ENCODE assay signal across 10 mouse cellular contexts in the genomic region with DNA sequence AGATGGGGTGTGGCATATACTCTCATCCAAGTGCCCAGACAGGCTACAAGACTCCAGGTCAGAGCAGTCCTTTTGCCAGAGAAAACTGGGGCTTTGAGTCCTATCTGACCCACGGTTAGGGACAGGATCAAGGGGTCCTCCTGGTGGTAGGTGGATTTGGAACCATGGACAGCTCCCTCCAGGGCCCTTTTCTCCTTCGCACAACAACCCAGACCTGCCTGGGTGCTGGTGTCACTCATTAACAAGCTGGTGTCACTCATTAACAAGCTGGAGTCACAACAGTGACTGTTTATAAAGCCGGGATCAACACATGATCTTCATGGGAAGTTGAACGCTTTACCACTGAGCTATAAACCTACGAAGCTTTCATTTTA.
A peak's percentile ranks its signal among the peaks of the same experiment; 100 is the strongest.
DNase-seq lines count a peak whose midpoint lies in the region; ATAC-seq and TF ChIP-seq lines count a peak whose summit lies in the region.
"Had no signal": no experiment of that assay in that cellular context is flagged by ENCODE, and none has a peak within 500 bp of the region (broad histone marks: within the 10 kb centered on the region; RNA-seq: fewer than 3 reads in every experiment).

No protein-coding gene starts in this region.

- H3K27ac ChIP-seq in midbrain, embryonic 12.5 days (replicated peaks), result peak overlapping the region; percentile 61
- no peak overlapping the region for H3K27ac ChIP-seq in midbrain, embryonic 11.5 days (ENCODE audit: low read depth, low read length)
- H3K27ac ChIP-seq in forebrain, embryonic 15.5 days (replicated peaks), result peak overlapping the region; percentile 74
- H3K27ac ChIP-seq in kidney, postnatal 0 days, result no peak overlapping the region
- peak overlapping the region; percentile 17; the same call in 1 of the 2 replicates for H3K27ac ChIP-seq in neural tube, embryonic 11.5 days (ENCODE audit: low read depth, low read length)
- H3K27ac ChIP-seq: heart, embryonic 10.5 days; limb, embryonic 13.5 days had no signal

- H3K4me1 ChIP-seq in midbrain, embryonic 12.5 days, result peaks cover 46% of the 10 kb centered on the region
- H3K4me1 ChIP-seq in midbrain, embryonic 11.5 days (ENCODE audit: control insufficient read depth, insufficient read depth, low read length), result peaks cover 10% of the 10 kb centered on the region
- peaks cover 56% of the 10 kb centered on the region for H3K4me1 ChIP-seq in forebrain, embryonic 15.5 days
- H3K4me1 ChIP-seq in kidney, postnatal 0 days (replicated peaks; ENCODE audit: insufficient read depth, low read length), result peaks cover 11% of the 10 kb centered on the region; the same call in 1 of the 2 replicates
- H3K4me1 ChIP-seq in neural tube, embryonic 11.5 days (ENCODE audit: control insufficient read depth, insufficient read depth, low read length), result peaks cover 28% of the 10 kb centered on the region
- H3K4me1 ChIP-seq: heart, embryonic 10.5 days had no signal

- WGBS in midbrain, embryonic 12.5 days, result 26% methylated on average over 5 of the region's 5 CpGs
- 34% methylated on average over 5 of the region's 5 CpGs for WGBS in midbrain, embryonic 11.5 days
- WGBS in forebrain, embryonic 15.5 days, result 18% methylated on average over 5 of the region's 5 CpGs
- WGBS in kidney, postnatal 0 days, result 2% methylated on average over 5 of the region's 5 CpGs
- WGBS in neural tube, embryonic 11.5 days, result 8% methylated on average over 5 of the region's 5 CpGs

- H3K4me3 ChIP-seq in midbrain, embryonic 12.5 days, result no peak overlapping the region
- no peak overlapping the region for H3K4me3 ChIP-seq in midbrain, embryonic 11.5 days (ENCODE audit: low read depth, low read length)
- no peak overlapping the region for H3K4me3 ChIP-seq in forebrain, embryonic 15.5 days
- no peak overlapping the region for H3K4me3 ChIP-seq in kidney, postnatal 0 days (replicated peaks; ENCODE audit: low read depth, low read length)
- H3K4me3 ChIP-seq in neural tube, embryonic 11.5 days (ENCODE audit: low read depth, low read length), result no peak overlapping the region
- H3K4me3 ChIP-seq: heart, embryonic 10.5 days; limb, embryonic 13.5 days had no signal

- no peak for ATAC-seq in midbrain, embryonic 12.5 days (ENCODE audit: low FRiP score, low read depth)
- ATAC-seq in midbrain, embryonic 11.5 days (ENCODE audit: low FRiP score), result no peak
- ATAC-seq in forebrain, embryonic 15.5 days (replicated peaks), result no peak
- ATAC-seq in kidney, postnatal 0 days (replicated peaks; ENCODE audit: low FRiP score, low read depth), result peak; percentile 74; the same call in 1 of the 2 replicates
- no peak for ATAC-seq in neural tube, embryonic 11.5 days (ENCODE audit: insufficient read depth, low FRiP score, low TSS enrichment)

- no peak for DNase-seq in midbrain, embryonic 11.5 days (ENCODE audit: low spot score, missing footprints)
- DNase-seq in kidney, postnatal 0 days (ENCODE audit: low spot score), result peak; percentile 69
- DNase-seq in neural tube, embryonic 11.5 days (ENCODE audit: low spot score), result no peak
- no peak for DNase-seq in cerebellum, postnatal 25 days
- DNase-seq in cerebellum, adult 18-20 months, result no peak
- no peak for DNase-seq in spleen, postnatal 14 days (ENCODE audit: low spot score in 2 of 2)

- peak; percentile 50; the same call in 1 of the 2 replicates for TF ChIP-seq CTCF in kidney, postnatal 0 days (IDR thresholded peaks at IDR 0.05; ENCODE audit: low read depth)

- H3K9ac ChIP-seq in midbrain, embryonic 12.5 days (replicated peaks), result no peak overlapping the region
- H3K9ac ChIP-seq in midbrain, embryonic 11.5 days (ENCODE audit: low read length), result no peak overlapping the region
- H3K9ac ChIP-seq in forebrain, embryonic 15.5 days (replicated peaks), result no peak overlapping the region; the same call in 1 of the 2 replicates
- no peak overlapping the region for H3K9ac ChIP-seq in kidney, postnatal 0 days (ENCODE audit: low read depth, low read length)
- no peak overlapping the region for H3K9ac ChIP-seq in neural tube, embryonic 11.5 days (ENCODE audit: low read length)
- H3K9ac ChIP-seq: limb, embryonic 13.5 days had no signal

- peaks cover 61% of the 10 kb centered on the region for H3K27me3 ChIP-seq in midbrain, embryonic 12.5 days
- no peaks in the 10 kb centered on the region for H3K27me3 ChIP-seq in midbrain, embryonic 11.5 days (ENCODE audit: control insufficient read depth, insufficient read depth, low read length)
- no peaks in the 10 kb centered on the region for H3K27me3 ChIP-seq in forebrain, embryonic 15.5 days
- no peaks in the 10 kb centered on the region for H3K27me3 ChIP-seq in kidney, postnatal 0 days (ENCODE audit: insufficient read depth, low read length)
- H3K27me3 ChIP-seq in neural tube, embryonic 11.5 days (ENCODE audit: control insufficient read depth, insufficient read depth, low read length), result no peaks in the 10 kb centered on the region

- no peaks in the 10 kb centered on the region for H3K36me3 ChIP-seq in midbrain, embryonic 12.5 days
- H3K36me3 ChIP-seq in midbrain, embryonic 11.5 days (ENCODE audit: control insufficient read depth, insufficient read depth, low read length), result no peaks in the 10 kb centered on the region
- no peaks in the 10 kb centered on the region for H3K36me3 ChIP-seq in forebrain, embryonic 15.5 days
- no peaks in the 10 kb centered on the region for H3K36me3 ChIP-seq in kidney, postnatal 0 days (ENCODE audit: insufficient read depth, low read length)
- H3K36me3 ChIP-seq in neural tube, embryonic 11.5 days (ENCODE audit: control insufficient read depth, insufficient read depth, low read length), result no peaks in the 10 kb centered on the region
- H3K36me3 ChIP-seq: heart, embryonic 10.5 days; limb, embryonic 13.5 days had no signal

- no peaks in the 10 kb centered on the region for H3K9me3 ChIP-seq in midbrain, embryonic 12.5 days
- no peaks in the 10 kb centered on the region for H3K9me3 ChIP-seq in midbrain, embryonic 11.5 days (ENCODE audit: control insufficient read depth, low read length)
- no peaks in the 10 kb centered on the region for H3K9me3 ChIP-seq in forebrain, embryonic 15.5 days
- no peaks in the 10 kb centered on the region for H3K9me3 ChIP-seq in kidney, postnatal 0 days (replicated peaks; ENCODE audit: low read length)
- H3K9me3 ChIP-seq in neural tube, embryonic 11.5 days (ENCODE audit: control insufficient read depth, low read length), result no peaks in the 10 kb centered on the region
- H3K9me3 ChIP-seq: heart, embryonic 10.5 days; limb, embryonic 13.5 days had no signal

- no peak overlapping the region for H3K4me2 ChIP-seq in midbrain, embryonic 12.5 days (replicated peaks)
- H3K4me2 ChIP-seq in midbrain, embryonic 11.5 days, result no peak overlapping the region
- no peak overlapping the region; the same call in 1 of the 2 replicates for H3K4me2 ChIP-seq in forebrain, embryonic 15.5 days (replicated peaks)
- H3K4me2 ChIP-seq in kidney, postnatal 0 days (ENCODE audit: low read length), result no peak overlapping the region
- no peak overlapping the region for H3K4me2 ChIP-seq in neural tube, embryonic 11.5 days (ENCODE audit: low read depth)
- H3K4me2 ChIP-seq: limb, embryonic 13.5 days had no signal

Comparison
In these comparisons a context has a peak if more than half of its experiments do, and no peak if none do; other contexts are left out.
1. H3K27ac ChIP-seq: peak in midbrain, embryonic 12.5 days (single experiment), forebrain, embryonic 15.5 days (single experiment) and neural tube, embryonic 11.5 days (single experiment); none in midbrain, embryonic 11.5 days (single experiment) and kidney, postnatal 0 days (single experiment).